Mouse (Mus musculus): ENCODE data around the gene Muc1.
A peak's percentile ranks its signal among the peaks of the same experiment; 100 is the strongest.

Gene Muc1

DNA sequence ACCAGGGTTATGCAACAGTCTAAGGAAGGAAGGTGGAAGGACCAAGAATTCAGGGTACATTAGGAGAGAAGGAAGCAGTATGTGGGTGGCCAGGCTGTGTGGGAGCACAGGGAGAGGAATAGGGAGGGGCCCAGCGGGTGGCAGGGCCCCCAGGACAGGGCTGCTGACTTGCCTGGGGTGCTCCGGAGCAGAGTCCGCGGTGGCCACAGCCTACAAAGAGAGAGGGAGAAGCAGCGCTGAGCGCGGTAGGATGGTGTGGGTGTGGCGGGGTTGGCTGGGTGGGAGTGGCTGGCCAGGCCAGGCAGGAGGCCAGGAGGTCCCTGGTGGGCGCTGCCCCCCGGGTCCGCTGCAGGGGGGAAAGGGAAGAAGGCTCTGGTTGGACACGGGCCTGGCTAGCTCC, 9.6 kb downstream of the Muc1 start:
- DNase-seq = no peak

DNA sequence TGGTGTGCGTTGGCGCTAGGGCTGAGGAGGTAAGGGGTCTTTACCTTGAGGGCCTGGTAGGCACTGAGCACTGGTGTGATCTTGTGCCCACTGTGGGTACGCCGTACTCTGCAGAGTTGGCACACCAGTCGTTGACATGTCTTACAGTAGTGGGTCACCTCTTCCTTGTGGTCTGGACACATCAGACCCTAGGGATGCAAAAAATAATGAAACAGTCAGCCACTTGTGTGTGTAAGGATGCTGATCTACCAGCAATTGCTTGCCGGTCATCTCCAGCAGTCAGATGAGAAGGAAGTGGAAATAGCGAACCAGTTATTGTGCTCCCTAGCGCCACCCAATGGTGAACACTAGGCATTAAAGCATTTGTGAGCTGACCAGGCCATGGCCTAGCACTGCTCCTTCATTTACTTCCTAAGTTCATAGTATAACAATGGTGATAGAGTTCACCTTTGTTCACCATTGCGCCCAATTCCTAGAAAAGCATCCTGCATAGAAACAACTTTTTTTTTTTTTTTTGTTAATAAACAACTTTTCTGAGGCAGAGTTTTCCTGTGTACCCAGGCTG, 13.6 kb downstream of the Muc1 start:
- peak; percentile 76 for DNase-seq

DNA sequence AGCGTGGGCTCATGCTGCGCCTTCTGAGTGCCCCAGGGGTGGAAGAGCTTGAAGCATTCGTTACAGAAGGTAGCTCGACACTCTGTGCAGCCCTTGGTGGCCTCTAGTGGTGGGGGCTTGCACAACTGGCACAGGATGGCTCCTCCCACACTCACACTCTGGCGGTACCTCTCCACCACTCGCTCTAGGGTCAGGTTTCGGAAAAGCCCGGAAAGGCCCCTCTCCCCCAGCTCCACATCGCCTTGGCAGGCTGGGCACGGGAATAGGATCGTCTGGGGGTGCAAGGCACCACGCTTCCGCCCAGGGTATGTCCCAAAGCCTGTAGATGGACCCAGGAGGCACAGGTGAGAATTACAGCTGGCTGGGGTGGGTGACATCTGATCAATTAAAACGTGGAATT, 14.8 kb downstream of the Muc1 start:
- DNase-seq = peak; percentile 72

DNA sequence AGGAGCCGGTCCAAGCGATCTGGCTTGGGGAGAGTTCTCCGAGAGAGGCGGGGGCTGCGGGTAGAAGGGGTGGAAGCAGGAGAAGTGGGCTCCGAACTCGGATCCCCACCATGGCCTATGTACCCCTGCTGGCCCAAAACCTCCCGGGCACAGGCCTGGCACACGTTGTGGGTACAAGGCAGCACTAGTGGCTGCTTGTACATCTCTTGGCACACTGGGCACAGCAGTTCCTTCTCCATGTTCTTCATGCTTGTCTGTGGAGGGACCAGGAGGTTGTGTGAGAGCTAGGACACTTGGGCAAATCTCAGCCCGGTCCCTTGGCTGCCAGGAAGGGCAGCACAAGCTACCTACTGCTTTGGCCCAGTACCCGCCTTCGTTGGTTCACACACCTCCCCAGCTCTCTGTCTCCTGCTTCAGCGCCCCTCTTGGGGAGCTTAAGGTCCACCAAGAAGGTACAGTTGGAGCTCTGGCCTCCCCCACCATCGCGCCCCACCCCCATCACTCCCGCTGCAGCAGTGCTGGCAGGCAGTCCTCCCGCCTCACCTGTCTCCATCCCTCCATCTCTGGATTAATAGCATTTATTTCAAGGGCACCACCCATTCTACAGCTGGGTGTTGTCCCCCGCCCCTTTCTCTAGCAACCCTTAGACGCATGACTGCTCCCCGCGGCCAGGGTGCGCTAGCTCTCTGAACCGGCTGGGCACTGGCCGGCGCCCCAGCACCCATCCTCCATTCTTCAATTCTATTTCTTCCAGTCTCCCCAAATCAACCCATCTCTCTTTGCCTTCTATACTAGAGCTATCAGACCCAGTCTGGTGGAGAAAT, 15.5 kb downstream of the Muc1 start:
- DNase-seq = peak; percentile 63

DNA sequence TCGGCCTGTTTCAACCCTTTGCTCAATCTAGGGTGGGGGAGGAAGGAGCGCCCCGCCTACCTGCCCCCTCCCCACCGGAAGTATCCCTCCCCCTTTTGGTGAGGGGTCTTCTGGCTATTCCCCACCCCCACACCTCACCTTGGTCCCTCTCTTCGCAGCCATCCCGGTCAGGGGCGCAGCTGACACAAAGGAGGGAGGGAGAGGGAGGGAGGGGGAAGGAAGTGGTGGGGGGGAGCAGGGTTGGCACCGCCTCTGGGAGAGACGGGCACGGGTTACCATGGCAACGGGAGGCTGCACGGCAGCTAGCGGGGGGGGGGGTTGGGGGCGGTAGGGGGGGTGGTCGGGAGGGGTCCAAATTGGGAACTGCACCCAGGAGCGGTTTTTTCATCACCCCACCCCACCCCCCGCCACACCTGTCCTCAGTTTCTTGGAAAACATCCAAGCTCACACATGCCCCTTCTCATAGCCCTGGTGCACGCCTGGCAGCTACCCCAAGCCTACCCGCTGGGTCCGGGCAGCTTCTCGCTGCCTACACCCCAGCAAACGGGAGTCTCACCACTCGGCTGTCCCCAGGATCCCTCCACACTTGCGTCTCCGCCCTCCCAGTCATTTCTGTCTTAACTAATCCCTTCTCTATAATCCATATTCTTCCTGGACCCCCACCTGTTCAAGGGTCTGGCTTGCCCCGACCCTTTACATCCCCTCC, 16.3 kb downstream of the Muc1 start:
- peak; percentile 84 for DNase-seq

DNA sequence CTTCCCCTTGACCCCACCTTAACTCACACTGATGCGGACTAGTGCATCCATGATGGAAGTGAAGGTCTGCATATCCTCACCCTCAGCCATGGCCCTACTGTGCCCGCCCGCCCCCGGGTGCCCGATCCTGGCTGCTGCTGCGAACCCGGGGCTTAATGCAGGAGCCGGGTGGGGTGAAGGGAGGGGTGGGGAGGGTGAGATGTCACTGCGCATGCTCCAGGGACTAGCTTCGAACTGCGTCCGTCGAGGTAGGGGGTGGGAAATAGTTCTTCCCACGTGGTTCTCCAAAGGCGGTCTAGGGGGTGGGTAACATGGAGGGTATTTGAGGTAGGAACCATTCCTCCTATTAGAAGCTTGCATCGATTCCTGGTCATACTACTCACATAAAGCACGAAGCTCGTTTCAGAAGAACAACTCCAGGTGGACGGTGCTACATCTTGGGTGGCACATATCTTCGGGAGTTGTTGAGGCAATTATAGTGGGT, 16.9 kb downstream of the Muc1 start, which contains the start of gene Krtcap2:
Krtcap2 (plus strand) TSS at position 279 of the 484 bp plus-strand sequence.
- DNase-seq = peak; percentile 71

DNA sequence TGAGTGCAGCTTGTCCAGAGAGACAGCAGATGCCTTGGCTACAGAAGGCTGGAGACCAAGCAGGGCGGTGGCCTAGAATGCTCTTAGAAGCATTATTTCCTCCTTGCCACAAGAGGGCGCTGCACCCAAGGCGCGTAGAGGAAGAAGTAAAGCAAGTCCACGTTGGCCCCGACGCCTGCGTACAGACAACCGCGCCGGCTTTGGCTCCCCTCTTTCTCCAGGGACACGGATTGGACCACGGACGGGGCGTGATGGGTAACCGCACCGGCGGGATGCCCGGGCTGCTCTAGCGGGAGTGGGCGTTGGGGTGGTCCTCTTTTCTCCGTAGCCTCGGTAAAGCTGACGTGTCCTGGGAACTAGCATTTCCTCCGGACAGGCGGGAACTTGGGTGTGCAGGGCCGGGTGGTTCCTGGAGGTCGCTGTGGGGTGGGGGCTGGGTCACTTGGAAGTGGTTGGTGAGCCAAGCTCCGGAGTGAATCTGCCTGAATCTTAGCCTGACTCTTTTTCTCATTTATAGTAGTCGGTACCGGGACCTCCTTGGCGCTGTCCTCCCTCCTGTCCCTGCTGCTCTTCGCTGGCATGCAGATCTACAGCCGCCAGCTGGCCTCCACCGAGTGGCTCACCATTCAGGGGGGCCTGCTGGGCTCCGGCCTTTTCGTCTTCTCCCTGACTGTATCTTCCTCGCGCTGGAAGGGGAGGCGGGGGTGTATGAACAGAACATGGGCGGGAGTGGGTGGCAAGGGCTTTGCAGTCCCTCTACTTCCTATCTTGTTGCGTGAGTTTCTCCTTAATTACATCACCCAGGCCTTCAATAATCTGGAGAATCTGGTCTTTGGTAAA, 17.6 kb downstream of the Muc1 start, which contains the start of gene Trim46:
Trim46 (minus strand) TSS at position 49 of the 840 bp plus-strand sequence.
- DNase-seq = peak; percentile 96

DNA sequence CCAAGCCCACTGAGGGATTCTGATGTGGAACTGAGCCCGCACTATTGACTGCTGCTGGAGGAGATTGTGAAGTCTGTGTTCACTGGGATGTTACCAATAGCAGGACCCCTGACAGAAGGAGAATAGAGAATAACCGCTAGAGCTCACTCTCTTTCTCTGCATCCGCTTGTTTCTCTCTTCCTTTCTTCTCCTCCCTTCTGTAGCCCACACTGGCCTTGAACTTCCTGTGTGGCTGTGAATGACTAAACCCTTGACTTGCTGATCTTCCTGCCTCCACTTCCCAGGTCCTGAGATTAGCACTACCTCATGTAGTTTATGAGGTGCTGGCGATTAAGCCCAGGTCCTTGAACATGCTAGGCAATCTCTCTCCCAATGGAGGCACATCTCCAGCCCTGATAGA, 18.6 kb downstream of the Muc1 start:
- no peak for DNase-seq

DNA sequence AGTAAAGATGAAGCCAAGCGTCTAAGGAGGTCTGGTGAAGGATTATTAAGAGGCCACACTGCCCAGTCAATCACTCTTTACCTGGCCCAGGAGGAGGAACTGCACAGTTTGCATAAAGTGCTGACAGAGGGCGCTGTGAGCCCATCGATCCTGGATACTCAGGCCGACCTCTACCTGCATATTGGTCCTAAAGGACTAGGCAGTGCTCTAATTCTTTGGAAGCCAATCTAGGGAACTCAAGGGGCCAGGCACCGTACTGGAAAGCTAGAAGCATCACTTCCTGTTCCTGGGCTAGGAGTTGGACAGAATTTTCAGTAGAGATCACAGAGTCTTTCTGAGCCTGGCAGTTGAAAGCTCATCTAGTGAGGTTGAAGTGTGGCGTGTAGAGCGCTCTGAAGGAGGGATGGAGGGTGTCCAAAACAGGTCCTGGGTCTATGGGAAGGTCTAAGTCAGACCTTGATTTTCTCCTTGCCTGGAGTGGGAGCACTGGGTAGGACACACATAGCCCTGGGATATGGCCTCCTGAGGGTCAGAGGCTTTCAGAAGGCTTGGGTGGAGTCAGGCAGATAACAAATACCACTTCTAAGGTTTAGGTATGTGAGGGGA, 21.7 kb downstream of the Muc1 start:
- peak; percentile 57 for DNase-seq

DNA sequence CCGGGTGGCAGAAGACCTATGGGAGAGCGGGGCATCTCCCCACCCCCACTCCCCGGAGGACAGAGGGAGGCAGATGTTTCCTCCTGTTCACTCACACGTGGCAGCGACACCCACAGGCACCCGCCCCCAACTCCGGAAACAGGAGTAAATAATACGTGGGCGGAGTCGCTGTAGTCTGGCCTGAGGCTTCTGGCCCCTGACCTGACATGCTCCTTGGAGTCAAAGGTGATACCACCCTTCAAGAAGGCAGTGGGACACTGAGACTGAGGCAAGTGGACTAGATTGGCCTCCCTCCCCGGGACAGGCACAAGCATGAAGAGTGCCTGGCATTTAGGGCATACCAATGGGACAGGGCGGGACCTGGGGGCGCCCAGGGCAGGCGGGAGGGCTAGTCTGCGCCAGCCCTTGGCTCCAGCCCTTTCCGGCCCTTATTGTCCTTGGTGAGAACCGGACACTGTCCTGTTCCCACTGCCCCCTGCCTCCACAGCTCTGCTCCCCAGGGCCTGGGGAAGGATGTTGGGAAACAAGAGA, 22.6 kb downstream of the Muc1 start:
- peak; percentile 45 for DNase-seq

DNA sequence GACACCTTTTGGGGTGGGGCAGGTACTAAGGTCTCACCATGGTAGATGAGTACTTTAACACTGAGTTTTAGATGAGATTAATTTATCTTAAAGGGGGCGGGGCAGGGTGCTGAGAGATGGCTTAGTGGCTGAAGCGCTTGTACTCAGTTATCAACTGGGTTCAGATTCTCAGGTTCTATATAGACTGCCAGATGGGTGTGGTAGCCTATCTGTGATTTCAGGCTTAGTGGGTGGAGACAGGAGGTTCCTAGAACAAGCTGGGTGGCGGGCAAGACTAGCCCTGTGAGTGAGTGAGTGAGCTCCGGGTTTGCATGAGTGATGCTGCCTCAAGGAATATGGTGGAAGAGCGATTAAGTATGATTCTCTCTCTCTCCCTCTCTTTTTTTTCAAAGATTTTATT, 26.1 kb downstream of the Muc1 start:
- DNase-seq = no peak

DNA sequence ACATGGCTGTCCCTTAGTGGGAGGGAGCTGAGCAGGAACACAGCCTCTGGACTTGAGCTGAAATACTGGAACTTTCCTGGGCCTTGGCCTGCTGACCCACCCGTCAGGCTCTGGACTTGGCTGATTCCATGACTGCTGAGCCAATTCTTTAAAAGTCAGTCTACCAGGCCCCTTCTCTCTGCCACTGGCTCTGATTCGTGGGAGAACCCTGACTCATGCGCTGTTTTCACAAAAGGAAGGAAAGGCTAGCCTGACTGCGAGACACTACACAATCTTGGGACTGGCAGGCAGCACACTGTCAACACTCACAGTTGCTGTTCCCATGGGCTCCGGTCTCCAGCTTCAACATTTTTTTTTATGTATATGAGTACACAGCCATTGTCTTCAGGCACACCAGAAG, 27.3 kb downstream of the Muc1 start:
- no peak for DNase-seq

DNA sequence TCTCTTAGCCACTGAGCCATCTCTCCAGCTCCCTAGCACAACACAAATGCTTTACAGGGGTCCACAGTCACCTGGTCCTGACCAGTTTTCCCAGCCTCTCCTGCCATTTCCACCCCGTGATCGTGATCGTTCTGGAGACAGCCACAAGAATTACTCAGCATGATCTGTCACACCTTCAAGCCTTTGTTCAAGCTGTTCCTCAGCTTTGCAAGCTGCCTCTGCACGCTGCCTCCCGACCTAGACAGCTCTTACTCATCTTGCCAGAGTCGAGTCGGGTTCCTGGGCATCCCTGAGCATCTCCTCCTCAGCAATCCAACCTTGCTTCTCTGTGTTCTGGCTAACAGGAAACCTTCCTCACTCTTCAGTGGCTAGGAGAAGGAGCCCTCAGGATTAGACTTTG, 30.2 kb downstream of the Muc1 start, which contains the start of gene Dpm3:
Dpm3 (plus strand) TSS at position 283 of the 400 bp plus-strand sequence.
- no peak for DNase-seq

DNA sequence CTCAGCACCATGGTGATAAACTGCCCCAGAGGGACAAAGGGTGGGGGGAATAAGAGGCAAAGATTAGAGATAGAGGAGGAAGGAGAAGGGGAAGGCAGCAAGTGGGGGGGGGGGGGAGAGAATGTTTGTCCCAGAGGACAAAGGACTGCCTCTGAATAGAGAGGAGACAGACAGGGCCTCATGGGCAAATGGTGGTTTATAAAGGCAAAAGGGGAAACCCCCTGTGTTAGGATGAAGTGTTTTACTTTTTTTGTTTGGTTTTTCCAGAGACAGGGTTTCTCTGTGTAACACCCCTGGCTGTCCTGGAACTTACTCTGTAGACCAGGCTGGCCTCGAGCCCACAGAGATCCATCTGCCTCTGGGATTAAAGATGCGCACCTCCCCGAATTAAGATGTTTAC, 31.4 kb downstream of the Muc1 start:
- no peak for DNase-seq

DNA sequence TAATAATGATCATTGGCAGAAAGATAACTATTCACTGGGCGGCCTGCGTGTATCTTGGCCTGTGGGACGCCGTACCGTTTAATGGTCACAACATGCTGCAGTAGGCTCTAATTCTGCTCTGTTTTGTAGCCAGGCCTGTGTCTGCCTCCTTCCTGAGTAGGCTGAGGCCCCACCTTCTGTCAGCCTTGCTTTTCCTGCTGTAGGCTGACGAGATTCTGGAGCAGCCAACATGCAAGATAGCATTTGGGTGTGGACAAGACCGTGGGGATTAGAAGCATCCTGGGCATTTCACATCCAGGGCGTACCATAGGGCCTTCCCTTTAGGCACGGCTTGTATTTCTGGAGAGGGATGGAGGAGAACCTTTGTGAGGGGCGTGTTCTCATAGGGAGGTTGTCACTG, 33.6 kb downstream of the Muc1 start:
- no peak for DNase-seq

DNA sequence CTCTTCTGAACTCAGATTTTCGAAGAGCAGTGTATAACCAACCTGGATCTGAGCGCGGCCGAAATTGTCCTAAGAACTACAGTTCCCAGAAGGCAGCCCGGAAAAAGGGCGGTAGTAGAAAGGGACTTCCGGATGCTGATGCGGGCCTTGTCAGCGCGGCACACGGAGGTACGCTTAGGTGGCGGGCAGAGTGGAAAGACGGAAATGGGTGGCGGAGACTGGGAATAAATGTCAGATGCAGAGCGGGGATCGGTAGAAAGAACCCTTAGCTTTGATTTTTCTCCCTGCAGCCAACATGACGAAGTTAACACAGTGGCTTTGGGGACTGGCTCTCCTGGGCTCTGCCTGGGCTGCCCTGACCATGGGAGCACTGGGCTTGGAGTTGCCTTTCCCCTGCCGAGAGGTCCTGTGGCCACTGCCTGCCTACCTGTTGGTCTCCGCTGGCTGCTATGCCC, 37.6 kb downstream of the Muc1 start:
- DNase-seq = peak; percentile 87

DNA sequence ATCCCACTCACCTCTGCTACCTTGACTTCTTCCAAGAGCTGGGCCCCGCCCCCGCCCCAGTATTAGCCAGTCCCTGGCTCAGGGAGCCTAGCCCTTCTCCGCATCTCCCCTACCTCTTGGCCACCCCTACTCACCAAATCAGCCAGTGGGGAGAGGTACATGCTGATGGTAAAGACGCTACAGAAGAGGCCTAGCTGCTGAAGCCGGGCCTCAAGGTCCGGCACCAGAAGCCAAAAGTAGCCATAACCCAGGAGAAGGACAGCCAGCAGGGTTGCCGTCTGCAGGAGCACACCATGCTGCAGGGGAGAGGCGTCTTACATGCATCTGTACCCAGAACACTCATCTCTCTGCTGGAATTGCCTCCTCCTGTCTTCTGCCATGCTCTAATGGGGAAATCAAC, 40.1 kb downstream of the Muc1 start:
- no peak for DNase-seq

DNA sequence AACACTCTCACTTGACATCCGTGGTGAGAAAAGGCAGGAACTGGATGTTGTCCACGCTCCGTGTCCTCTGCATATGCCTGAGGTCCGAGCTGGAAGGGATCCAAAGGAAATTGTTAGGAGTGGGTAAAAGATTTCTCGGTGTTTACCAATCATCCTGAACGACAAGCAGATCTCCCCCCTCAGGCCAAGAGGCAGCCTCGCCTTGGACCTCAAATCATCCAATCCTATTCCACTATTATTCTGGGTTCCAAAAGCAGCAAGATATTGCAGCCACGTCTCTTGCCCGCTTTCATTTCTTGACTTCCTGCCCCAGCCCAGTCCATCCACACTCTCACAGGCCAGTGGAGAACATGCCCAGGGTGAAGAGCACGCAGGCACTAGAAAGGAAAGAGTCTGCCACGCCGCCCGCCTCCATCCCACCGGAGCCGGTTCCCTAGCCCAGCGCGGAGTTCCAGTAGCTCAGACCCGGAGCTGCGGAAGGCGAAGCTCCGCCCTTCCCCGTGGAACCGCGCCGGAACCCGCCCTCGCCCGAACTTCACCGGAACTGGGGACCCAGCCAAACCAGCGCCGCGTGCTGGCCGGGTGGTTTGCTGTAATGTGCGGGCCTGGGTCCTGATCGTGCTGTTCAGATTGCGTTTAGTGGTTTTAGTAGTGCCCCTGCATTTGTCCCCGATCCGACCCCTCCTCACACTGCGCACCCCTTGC, 41.3 kb downstream of the Muc1 start, which contains the start of gene Slc50a1:
Slc50a1 (minus strand) TSS at position 520 of the 705 bp plus-strand sequence.
- peak; percentile 78 for DNase-seq

DNA sequence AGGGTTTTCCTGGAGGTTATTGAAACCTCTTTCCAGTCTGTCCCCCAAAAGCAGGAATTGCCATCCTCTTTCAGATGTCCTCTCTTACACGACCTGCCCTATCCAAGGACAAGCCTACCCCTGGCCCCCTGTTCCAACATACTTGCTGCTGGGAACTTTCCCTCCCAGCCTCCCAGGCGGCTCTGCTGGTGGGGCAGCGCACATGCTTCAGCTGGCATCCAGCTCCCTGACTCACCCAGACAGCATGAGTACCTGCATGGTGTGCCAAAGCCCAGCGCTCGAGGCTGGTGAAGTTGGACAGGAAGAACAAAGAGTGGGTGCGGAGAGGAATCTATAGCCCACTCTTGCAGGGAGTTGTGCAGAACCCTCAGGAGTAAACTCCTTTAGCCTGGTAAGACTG, 42.0 kb downstream of the Muc1 start:
- DNase-seq = no peak

DNA sequence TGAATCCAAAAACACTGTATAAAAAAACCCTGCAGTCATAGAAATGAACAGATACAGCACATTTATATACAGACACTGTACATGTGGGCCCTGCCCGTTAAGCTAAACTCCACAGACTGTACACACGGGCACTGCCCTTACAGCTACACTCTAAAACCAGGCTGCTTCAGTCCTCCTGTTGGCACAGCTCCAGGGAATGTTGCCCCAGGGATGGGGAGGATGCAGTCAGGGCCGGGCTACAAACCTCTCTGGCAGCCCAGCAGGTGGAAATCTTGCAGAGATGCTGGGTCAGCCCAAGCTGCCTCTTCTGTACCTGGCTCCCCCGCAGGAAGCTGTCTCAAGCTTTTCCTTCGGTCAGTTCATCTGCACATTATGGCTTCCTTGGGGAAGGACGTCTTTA, 42.9 kb downstream of the Muc1 start:
- peak; percentile 33 for DNase-seq

DNA sequence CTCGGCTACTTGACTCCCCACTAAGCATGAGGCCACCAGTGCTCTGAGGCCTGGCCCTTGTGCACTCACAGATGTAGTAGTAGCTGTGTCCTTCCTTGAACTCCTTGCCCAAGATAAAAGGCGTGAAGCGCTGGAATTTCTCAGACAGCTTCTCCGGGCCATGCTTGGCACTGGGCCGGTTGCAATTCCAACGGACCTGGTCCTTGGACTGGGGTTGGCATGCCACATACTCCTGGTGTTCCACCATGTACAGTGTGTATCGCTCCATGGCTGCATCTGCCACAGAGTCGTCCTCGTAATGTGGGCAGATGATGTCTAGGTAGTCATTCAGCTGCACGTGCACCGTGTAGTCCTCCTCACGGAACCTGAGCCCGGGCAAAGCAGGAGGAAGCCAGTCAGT, 47.2 kb downstream of the Muc1 start:
- no peak for DNase-seq

Data from retina, postnatal 1 day (tissue).